Comparison of ENCODE assay signal across 8 mouse cellular contexts in the genomic region with DNA sequence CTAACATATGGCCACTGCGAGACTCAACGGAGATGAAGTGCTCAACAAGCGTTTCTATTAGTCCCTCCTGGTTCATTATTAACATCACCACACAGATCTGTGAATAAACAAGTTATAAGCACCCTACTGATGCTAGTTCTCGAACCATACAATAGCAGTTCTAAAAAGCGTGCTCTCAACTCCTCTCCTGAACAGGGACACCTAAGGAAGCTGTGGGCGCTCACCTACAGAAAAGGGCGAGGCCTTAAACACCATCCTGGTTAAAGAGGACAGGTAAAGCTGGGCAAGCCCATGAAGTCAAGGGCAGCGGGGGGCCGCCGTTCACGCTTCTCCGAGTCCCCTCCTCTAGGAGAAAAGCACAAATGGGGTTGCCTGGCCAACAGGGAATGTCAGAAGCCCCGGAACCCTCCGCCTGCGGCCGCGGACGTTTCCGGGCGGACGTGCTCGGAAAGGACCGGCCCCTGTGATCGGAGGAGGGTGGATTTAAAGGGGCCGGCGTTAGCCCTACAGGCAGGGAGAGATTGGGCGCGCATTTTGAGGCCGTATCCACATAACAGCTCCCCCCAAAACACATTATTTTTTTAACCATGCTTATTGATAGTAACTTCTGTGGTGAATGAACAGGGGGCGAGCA. TPM values are rescaled to one million over a fixed set of nuclear protein-coding genes. Genes with fewer than 3 reads are reported as not detected.
DNase-seq lines count a peak whose midpoint lies in the region; ATAC-seq lines count a peak whose summit lies in the region.

No protein-coding gene starts in this region.

- peak overlapping the region; percentile 72 for H3K9ac ChIP-seq in hindbrain, embryonic 15.5 days

- peak; percentile 70 for DNase-seq in T-cell, adult 2 months (ENCODE audit: low spot score)
- DNase-seq in cerebellum, postnatal 36 days = peak; percentile 89 to 92
- DNase-seq in frontal cortex, postnatal 36 days (ENCODE audit: low spot score in 2 of 2) = peak; percentile 87 to 88
- DNase-seq in left cerebral cortex, adult 18-20 months (ENCODE audit: low spot score in 2 of 2) = peak; percentile 86 to 91
- peak; percentile 88 to 90 for DNase-seq in lung, postnatal 4 days
- DNase-seq in retina, postnatal 1 day = peak; percentile 92
- DNase-seq in thymus, postnatal 4 days = peak; percentile 80

- peak overlapping the region; percentile 78 for H3K4me2 ChIP-seq in hindbrain, embryonic 15.5 days

- H3K4me1 ChIP-seq in hindbrain, embryonic 15.5 days (replicated peaks) = peaks cover 33% of the 10 kb centered on the region

- WGBS in hindbrain, embryonic 15.5 days = under 1% methylated on average over 30 of the region's 30 CpGs

- peaks cover 10% of the 10 kb centered on the region for H3K27me3 ChIP-seq in hindbrain, embryonic 15.5 days

- H3K9me3 ChIP-seq in hindbrain, embryonic 15.5 days = no peaks in the 10 kb centered on the region

- ATAC-seq in hindbrain, embryonic 15.5 days (ENCODE audit: low FRiP score, low read depth) = peak; percentile 94

- peak overlapping the region; percentile 63 for H3K4me3 ChIP-seq in hindbrain, embryonic 15.5 days

- H3K36me3 ChIP-seq in hindbrain, embryonic 15.5 days = no peaks in the 10 kb centered on the region

- peak overlapping the region; percentile 78 for H3K27ac ChIP-seq in hindbrain, embryonic 15.5 days (replicated peaks)

RNA-seq across cellular contexts. Expression of gene Ptpn21, which starts 2.8 kb away (rescaled TPM):
- polyA plus RNA-seq in hindbrain, embryonic 15.5 days (2015; fragmentation: Nextera tagmentation; extraction: Ambion mirVana) = 4.1 and 5.9 TPM in 2 replicates
- 1 to 10 TPM; 7.8 to 8.4 TPM for total RNA-seq in left cerebral cortex, adult 18-20 months (2021)

RNA-seq across cellular contexts. Expression of gene Zc3h14, which starts 12.4 kb away (rescaled TPM):
- polyA plus RNA-seq in hindbrain, embryonic 15.5 days (2015; fragmentation: Nextera tagmentation; extraction: Ambion mirVana) = 103 and 109 TPM in 2 replicates
- total RNA-seq in left cerebral cortex, adult 18-20 months (2021) = 10 to 100 TPM; 96.0 to 97.4 TPM

Comparison
In these comparisons a context has a peak if more than half of its experiments do, and no peak if none do; other contexts are left out.
1. Peak in every context shown above with its lines: DNase-seq, ATAC-seq, H3K4me3 ChIP-seq and H3K27ac ChIP-seq.